Mouse (Mus musculus): ENCODE measurements around the gene Ano10. TPM values are rescaled to one million over a fixed set of nuclear protein-coding genes. Genes with fewer than 3 reads are reported as not detected.

Gene Ano10
- polyA plus RNA-seq, 1 experiment from 2014 or later, result 55.4 TPM

DNA sequence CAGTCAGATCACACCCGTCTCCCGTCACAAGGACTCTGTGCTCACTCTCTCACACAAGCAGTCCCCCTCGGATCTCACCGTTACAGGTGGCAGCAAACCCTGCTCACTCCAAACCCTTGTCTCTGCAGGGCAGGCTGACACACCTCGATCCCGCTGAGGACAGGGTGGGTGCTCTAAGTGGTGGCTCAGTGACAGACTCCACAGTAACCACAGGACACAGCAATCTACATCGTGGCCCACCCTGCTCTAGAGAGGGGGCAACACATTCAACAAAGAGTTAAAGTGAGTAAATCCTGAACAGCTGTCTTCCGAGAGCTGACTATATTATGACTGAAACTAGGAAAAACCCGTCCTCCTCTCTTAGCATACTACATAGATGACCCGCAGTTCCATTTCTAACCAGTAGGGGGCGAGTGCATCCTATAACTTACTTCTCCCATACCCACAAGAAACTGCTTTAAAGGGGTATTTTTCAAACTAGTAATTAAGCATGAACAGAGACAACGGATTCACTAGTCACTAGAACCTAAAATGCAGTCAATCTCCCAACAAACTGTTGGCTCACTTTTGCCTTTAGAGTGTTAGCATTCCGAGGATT, 46.7 kb downstream of the Ano10 start:
- Histone ChIP-seq H3K36me3 (ENCODE audit: control insufficient read depth, insufficient read depth, low read length) (no peaks in the 10 kb centered on the region), H3K27ac (ENCODE audit: low read depth, low read length) (no peak overlapping the region), H3K4me3 (ENCODE audit: low read depth, low read length) (no peak overlapping the region), H3K4me1 (ENCODE audit: control insufficient read depth, insufficient read depth, low read length) (no peaks in the 10 kb centered on the region), H3K9ac (ENCODE audit: low read length) (no peak overlapping the region), H3K4me2 (ENCODE audit: low read depth) (no peak overlapping the region), H3K27me3 (ENCODE audit: control insufficient read depth, insufficient read depth, low read length) (no peaks in the 10 kb centered on the region), H3K9me3 (ENCODE audit: control insufficient read depth, low read length) (no peaks in the 10 kb centered on the region)
- ATAC-seq (ENCODE audit: insufficient read depth, low FRiP score, low TSS enrichment) (peak; percentile 41; the same call in 1 of the 2 replicates), DNase-seq (ENCODE audit: low spot score) (peak; percentile 66)
- 49% methylated on average over 13 of the region's 13 CpGs for WGBS

- DNase-seq (ENCODE audit: low spot score), result no peak
- Histone ChIP-seq H3K36me3 (ENCODE audit: control insufficient read depth, insufficient read depth, low read length) (no peaks in the 10 kb centered on the region), H3K4me2 (ENCODE audit: low read depth) (no peak overlapping the region), H3K9me3 (ENCODE audit: control insufficient read depth, low read length) (no peaks in the 10 kb centered on the region), H3K4me1 (ENCODE audit: control insufficient read depth, insufficient read depth, low read length) (no peaks in the 10 kb centered on the region), H3K27ac (ENCODE audit: low read depth, low read length) (no peak overlapping the region), H3K9ac (ENCODE audit: low read length) (no peak overlapping the region), H3K27me3 (ENCODE audit: control insufficient read depth, insufficient read depth, low read length) (no peaks in the 10 kb centered on the region), H3K4me3 (ENCODE audit: low read depth, low read length) (no peak overlapping the region)
- ATAC-seq (ENCODE audit: insufficient read depth, low FRiP score, low TSS enrichment), result no peak
- 90% methylated on average over 8 of the region's 8 CpGs for WGBS
Measured at GRCm38 (mm10) chr9:122245879-122246278, 48.3 kb downstream of the Ano10 start.

- no peaks in the 10 kb centered on the region for H3K27me3 ChIP-seq (ENCODE audit: control insufficient read depth, insufficient read depth, low read length)
- no peaks in the 10 kb centered on the region for H3K9me3 ChIP-seq (ENCODE audit: control insufficient read depth, low read length)
- H3K4me1 ChIP-seq (ENCODE audit: control insufficient read depth, insufficient read depth, low read length), result no peaks in the 10 kb centered on the region
- no peak for ATAC-seq (ENCODE audit: insufficient read depth, low FRiP score, low TSS enrichment)
- H3K36me3 ChIP-seq (ENCODE audit: control insufficient read depth, insufficient read depth, low read length), result no peaks in the 10 kb centered on the region
- H3K4me2 ChIP-seq (ENCODE audit: low read depth), result no peak overlapping the region
- no peak overlapping the region for H3K4me3 ChIP-seq (ENCODE audit: low read depth, low read length)
- DNase-seq (ENCODE audit: low spot score), result no peak
- WGBS, result 87% methylated on average over 4 of the region's 4 CpGs
- no peak overlapping the region for H3K27ac ChIP-seq (ENCODE audit: low read depth, low read length)
- H3K9ac ChIP-seq (ENCODE audit: low read length), result no peak overlapping the region
Measured at GRCm38 (mm10) chr9:122245471-122245870, 48.8 kb downstream of the Ano10 start.

DNA sequence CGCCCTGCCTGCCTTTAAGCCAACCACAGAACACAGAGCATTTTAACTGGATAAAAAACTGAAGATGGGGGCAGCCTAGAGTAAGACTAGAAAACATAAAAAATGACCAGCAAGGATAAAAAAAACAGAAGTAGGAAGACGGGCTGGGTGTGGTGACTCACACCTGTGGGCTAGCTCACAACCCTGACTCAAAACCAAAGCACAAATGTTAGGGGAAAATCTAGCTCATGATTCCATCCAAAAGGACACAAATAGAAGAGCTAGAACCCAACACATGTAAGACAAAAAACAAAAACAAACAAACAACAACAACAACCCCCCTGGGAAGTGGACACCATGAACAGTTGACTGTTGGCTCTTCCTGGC, 49.4 kb downstream of the Ano10 start:
- Histone ChIP-seq H3K27ac (ENCODE audit: low read depth, low read length) (no peak overlapping the region), H3K4me2 (ENCODE audit: low read depth) (no peak overlapping the region), H3K9me3 (ENCODE audit: control insufficient read depth, low read length) (no peaks in the 10 kb centered on the region), H3K36me3 (ENCODE audit: control insufficient read depth, insufficient read depth, low read length) (no peaks in the 10 kb centered on the region), H3K27me3 (ENCODE audit: control insufficient read depth, insufficient read depth, low read length) (no peaks in the 10 kb centered on the region), H3K4me3 (ENCODE audit: low read depth, low read length) (no peak overlapping the region), H3K9ac (ENCODE audit: low read length) (no peak overlapping the region), H3K4me1 (ENCODE audit: control insufficient read depth, insufficient read depth, low read length) (no peaks in the 10 kb centered on the region)
- WGBS, result 38% methylated on average over 2 of the region's 2 CpGs
- no peak for ATAC-seq (ENCODE audit: insufficient read depth, low FRiP score, low TSS enrichment)
- no peak for DNase-seq (ENCODE audit: low spot score)

DNA sequence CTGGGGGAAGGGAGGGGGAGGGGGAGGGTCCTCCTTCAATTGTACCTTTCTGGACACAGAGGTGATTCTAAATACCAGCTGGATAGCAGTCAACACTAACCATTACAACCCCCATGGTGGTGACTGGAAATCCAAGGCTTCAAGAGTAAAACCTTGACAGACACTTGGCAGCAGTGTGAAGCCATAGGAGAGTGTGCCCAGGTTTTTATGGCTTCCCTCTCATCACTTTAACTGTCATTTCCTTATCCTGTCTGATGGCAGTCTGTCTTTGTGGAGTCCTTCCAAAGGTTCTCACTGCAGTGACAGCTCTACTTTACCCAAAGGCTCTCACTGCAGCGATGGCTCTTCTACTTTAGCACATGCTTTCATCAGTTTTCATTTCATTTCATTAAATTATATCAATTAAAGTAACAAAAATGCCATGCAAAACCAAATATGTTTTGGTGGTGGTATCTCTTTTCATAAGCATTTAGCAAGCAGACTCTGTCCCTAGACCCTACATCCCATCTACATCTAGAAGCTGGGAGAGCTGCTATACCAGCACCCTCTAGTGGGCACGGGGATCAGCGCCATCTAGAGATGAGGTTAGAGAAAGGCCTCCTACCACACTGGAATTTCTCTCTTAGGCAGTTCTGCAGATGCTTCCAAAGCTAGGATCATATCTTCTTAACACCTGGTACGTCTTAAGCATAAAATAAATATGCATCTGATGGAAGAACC, 50.0 kb downstream of the Ano10 start:
- DNase-seq (ENCODE audit: low spot score) (peak; percentile 48), ATAC-seq (ENCODE audit: insufficient read depth, low FRiP score, low TSS enrichment) (no peak)
- no peak overlapping the region for H3K27ac ChIP-seq (ENCODE audit: low read depth, low read length)
- H3K36me3 ChIP-seq (ENCODE audit: control insufficient read depth, insufficient read depth, low read length), result no peaks in the 10 kb centered on the region
- H3K9ac ChIP-seq (ENCODE audit: low read length), result no peak overlapping the region
- H3K27me3 ChIP-seq (ENCODE audit: control insufficient read depth, insufficient read depth, low read length), result no peaks in the 10 kb centered on the region
- WGBS, result 30% methylated on average over 4 of the region's 4 CpGs
- no peak overlapping the region for H3K4me2 ChIP-seq (ENCODE audit: low read depth)
- H3K4me1 ChIP-seq (ENCODE audit: control insufficient read depth, insufficient read depth, low read length), result no peaks in the 10 kb centered on the region
- no peak overlapping the region for H3K4me3 ChIP-seq (ENCODE audit: low read depth, low read length)
- H3K9me3 ChIP-seq (ENCODE audit: control insufficient read depth, low read length), result no peaks in the 10 kb centered on the region

- Histone ChIP-seq H3K4me1 (ENCODE audit: control insufficient read depth, insufficient read depth, low read length) (no peaks in the 10 kb centered on the region), H3K9me3 (ENCODE audit: control insufficient read depth, low read length) (no peaks in the 10 kb centered on the region)
Measured at GRCm38 (mm10) chr9:122243297-122243696, 50.9 kb downstream of the Ano10 start.

DNA sequence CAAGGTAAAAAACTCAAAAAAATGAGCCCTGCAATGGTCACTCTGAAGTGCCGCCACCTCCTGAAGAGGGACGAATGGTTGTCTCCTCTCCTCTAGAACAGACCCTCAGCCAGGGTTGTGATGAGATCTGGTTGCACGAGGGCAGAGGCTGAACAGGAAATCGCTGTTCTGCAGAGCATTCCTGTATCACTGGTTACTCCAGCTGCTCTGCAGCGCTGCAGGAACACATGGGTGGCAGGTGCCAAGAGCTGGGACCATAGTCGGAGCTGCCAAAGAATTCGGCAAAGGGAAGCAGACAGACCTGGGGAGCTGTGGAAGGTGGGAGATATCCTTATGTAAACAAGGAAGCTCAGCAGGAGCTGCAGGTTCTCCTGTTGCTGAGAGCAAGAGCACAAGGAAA, 51.4 kb downstream of the Ano10 start:
- no peak for ATAC-seq (ENCODE audit: insufficient read depth, low FRiP score, low TSS enrichment)
- H3K4me1 ChIP-seq (ENCODE audit: control insufficient read depth, insufficient read depth, low read length), result no peaks in the 10 kb centered on the region
- H3K9ac ChIP-seq (ENCODE audit: low read length), result no peak overlapping the region
- DNase-seq (ENCODE audit: low spot score), result no peak
- H3K4me2 ChIP-seq (ENCODE audit: low read depth), result no peak overlapping the region
- WGBS, result 28% methylated on average over 7 of the region's 7 CpGs
- H3K27me3 ChIP-seq (ENCODE audit: control insufficient read depth, insufficient read depth, low read length), result no peaks in the 10 kb centered on the region
- H3K27ac ChIP-seq (ENCODE audit: low read depth, low read length), result no peak overlapping the region
- H3K36me3 ChIP-seq (ENCODE audit: control insufficient read depth, insufficient read depth, low read length), result no peaks in the 10 kb centered on the region
- H3K4me3 ChIP-seq (ENCODE audit: low read depth, low read length), result no peak overlapping the region
- no peaks in the 10 kb centered on the region for H3K9me3 ChIP-seq (ENCODE audit: control insufficient read depth, low read length)

More at GRCm38 (mm10) chr9:122243297-122243696, 50.9 kb downstream of the Ano10 start:
- H3K27ac ChIP-seq (ENCODE audit: low read depth, low read length), result no peak overlapping the region
- no peak overlapping the region for H3K4me3 ChIP-seq (ENCODE audit: low read depth, low read length)
- WGBS, result 70% methylated on average over 1 of the region's 1 CpGs
- H3K9ac ChIP-seq (ENCODE audit: low read length), result no peak overlapping the region
- ATAC-seq (ENCODE audit: insufficient read depth, low FRiP score, low TSS enrichment) (no peak), DNase-seq (ENCODE audit: low spot score) (no peak)
- no peaks in the 10 kb centered on the region for H3K36me3 ChIP-seq (ENCODE audit: control insufficient read depth, insufficient read depth, low read length)
- no peaks in the 10 kb centered on the region for H3K27me3 ChIP-seq (ENCODE audit: control insufficient read depth, insufficient read depth, low read length)
- no peak overlapping the region for H3K4me2 ChIP-seq (ENCODE audit: low read depth)

GRCm38 (mm10) chr9:122241812-122242400, 52.3 kb downstream of the Ano10 start:
- DNase-seq (ENCODE audit: low spot score) (no peak), ATAC-seq (ENCODE audit: insufficient read depth, low FRiP score, low TSS enrichment) (no peak)
- Histone ChIP-seq H3K36me3 (ENCODE audit: control insufficient read depth, insufficient read depth, low read length) (no peaks in the 10 kb centered on the region), H3K27ac (ENCODE audit: low read depth, low read length) (no peak overlapping the region), H3K9ac (ENCODE audit: low read length) (no peak overlapping the region), H3K27me3 (ENCODE audit: control insufficient read depth, insufficient read depth, low read length) (no peaks in the 10 kb centered on the region), H3K4me1 (ENCODE audit: control insufficient read depth, insufficient read depth, low read length) (no peaks in the 10 kb centered on the region), H3K9me3 (ENCODE audit: control insufficient read depth, low read length) (no peaks in the 10 kb centered on the region), H3K4me3 (ENCODE audit: low read depth, low read length) (no peak overlapping the region), H3K4me2 (ENCODE audit: low read depth) (no peak overlapping the region)
- 51% methylated on average over 10 of the region's 10 CpGs for WGBS

Data from neural tube, embryonic 11.5 days (tissue).